Mouse (Mus musculus) CH12.LX (cell line): ENCODE data around the gene Nrros. TPM values are rescaled to one million over a fixed set of nuclear protein-coding genes. Genes with fewer than 3 reads are reported as not detected.

Source experiments
- DNase-seq: peaks from one replicate; pipeline ENCODE4 v3.0.0-alpha.2; 2013; ENCODE audit errors: extremely low read depth
- H3K27ac ChIP-seq: 2 replicates; pipeline ENCODE4 v1.5.1; 2012; ENCODE audit warnings: low read depth, mild to moderate bottlenecking, control low read depth, moderate library complexity; ENCODE audit not compliant: insufficient read depth
- H3K27me3 ChIP-seq: replicated peaks from 2 replicates; pipeline ENCODE3; 2012; ENCODE audit warnings: inconsistent platforms
- H3K36me3 ChIP-seq, 2 experiments: replicated peaks in 1 of 2; 2 replicates each; pipeline versions ENCODE3 to v1.6.1; 2012; ENCODE audit warnings: inconsistent platforms in 1 of 2, low read length in 1 of 2, mild to moderate bottlenecking in 1 of 2, mixed read lengths in 1 of 2, moderate library complexity in 1 of 2; ENCODE audit not compliant: control insufficient read depth in 1 of 2, insufficient read depth in 1 of 2
- H3K4me1 ChIP-seq, 2 experiments: 2 replicates each; pipeline ENCODE4 v1.6.1; 2012; ENCODE audit warnings: inconsistent platforms in 1 of 2, moderate library complexity in 1 of 2; ENCODE audit not compliant: insufficient read depth in 2 of 2, control insufficient read depth in 1 of 2
- H3K4me2 ChIP-seq: 2 replicates; pipeline ENCODE4 v1.6.1; 2012; ENCODE audit warnings: low read depth, mild to moderate bottlenecking, control low read depth; ENCODE audit not compliant: poor library complexity, insufficient read depth, severe bottlenecking
- H3K4me3 ChIP-seq, 3 experiments: fragments of 150-350 bp in 1 of 3; sonication (generic) in 1 of 3; replicated peaks in 1 of 3; 2 replicates each; pipeline versions ENCODE3 to v1.5.1; 2011 to 2012; ENCODE audit warnings: low read depth in 2 of 3, low read length in 2 of 3, mild to moderate bottlenecking in 2 of 3, moderate library complexity in 2 of 3, control low read depth in 1 of 3, improper control_type of control experiment in 1 of 3, inconsistent platforms in 1 of 3, mixed read lengths in 1 of 3; ENCODE audit not compliant: poor library complexity in 1 of 3
- H3K79me2 ChIP-seq: replicated peaks from 2 replicates; pipeline ENCODE4 v1.6.1; 2012; ENCODE audit warnings: mild to moderate bottlenecking, moderate library complexity; ENCODE audit not compliant: control insufficient read depth, poor library complexity, insufficient read depth, severe bottlenecking; ENCODE audit errors: extremely low read depth
- H3K9ac ChIP-seq: 2 replicates; pipeline ENCODE4 v1.6.1; 2012; ENCODE audit warnings: low read depth, mild to moderate bottlenecking, control low read depth, moderate library complexity; ENCODE audit not compliant: insufficient read depth
- H3K9me3 ChIP-seq: replicated peaks from 2 replicates; pipeline ENCODE3; 2012; ENCODE audit warnings: low read length, inconsistent platforms, mixed read lengths
- CHD1 ChIP-seq: IDR thresholded peaks from 2 replicates; pipeline ENCODE4 v1.6.1; 2012; ENCODE audit warnings: low read depth, low read length, improper control_type of control experiment, inconsistent platforms
- CHD2 ChIP-seq: IDR thresholded peaks from 2 replicates; pipeline ENCODE4 v1.6.1; 2011; ENCODE audit warnings: low read length, improper control_type of control experiment
- CTCF ChIP-seq, 2 experiments: IDR thresholded peaks in 1 of 2; conservative IDR thresholded peaks in 1 of 2; 2 replicates each; pipeline ENCODE4 v1.5.1; 2011 to 2012; ENCODE audit warnings: low read depth in 2 of 2, low read length in 2 of 2, improper control_type of control experiment in 1 of 2, inconsistent platforms in 1 of 2, mild to moderate bottlenecking in 1 of 2, moderate library complexity in 1 of 2
- ELF1 ChIP-seq: IDR thresholded peaks from 2 replicates; pipeline ENCODE4 v1.6.1; 2014; ENCODE audit warnings: low read depth, mild to moderate bottlenecking, inconsistent platforms, low read length, improper control_type of control experiment
- EP300 ChIP-seq: IDR thresholded peaks from 2 replicates; pipeline ENCODE4 v1.6.1; 2011; ENCODE audit warnings: low read length, improper control_type of control experiment
- GABPA ChIP-seq: IDR thresholded peaks from 2 replicates; pipeline ENCODE4 v1.6.1; 2012; ENCODE audit warnings: low read depth, low read length, improper control_type of control experiment, inconsistent platforms; ENCODE audit not compliant: insufficient replicate concordance
- JUN ChIP-seq: IDR thresholded peaks from 2 replicates; pipeline ENCODE4 v1.6.1; 2011; ENCODE audit warnings: low read depth, mild to moderate bottlenecking, low read length, improper control_type of control experiment, moderate library complexity; ENCODE audit not compliant: insufficient read depth
- MAX ChIP-seq: IDR thresholded peaks from 2 replicates; pipeline ENCODE4 v1.6.1; 2011; ENCODE audit warnings: low read length, improper control_type of control experiment
- MAZ ChIP-seq: IDR thresholded peaks from 2 replicates; pipeline ENCODE4 v1.6.1; 2012; ENCODE audit warnings: low read depth, mild to moderate bottlenecking, inconsistent platforms, low read length, improper control_type of control experiment, moderate library complexity
- MEF2A ChIP-seq: IDR thresholded peaks from 2 replicates; pipeline ENCODE4 v1.6.1; 2014; ENCODE audit warnings: low read depth, mild to moderate bottlenecking, inconsistent platforms, low read length, improper control_type of control experiment, borderline replicate concordance
- MXI1 ChIP-seq: IDR thresholded peaks from 2 replicates; pipeline ENCODE4 v1.6.1; 2011; ENCODE audit warnings: mild to moderate bottlenecking, low read depth, low read length, improper control_type of control experiment
- MYC ChIP-seq: IDR thresholded peaks from 2 replicates; pipeline ENCODE4 v1.6.1; 2011; ENCODE audit warnings: low read depth, mild to moderate bottlenecking, improper control_type of control experiment, low read length
- NELFE ChIP-seq: IDR thresholded peaks from 2 replicates; pipeline ENCODE4 v1.6.1; 2011; ENCODE audit warnings: low read depth, low read length, improper control_type of control experiment
- NRF1 ChIP-seq: IDR thresholded peaks from 2 replicates; pipeline ENCODE4 v1.6.1; 2014; ENCODE audit warnings: low read depth, mild to moderate bottlenecking, inconsistent platforms, low read length, improper control_type of control experiment, moderate library complexity
- PAX5 ChIP-seq: IDR thresholded peaks from 2 replicates; pipeline ENCODE4 v1.6.1; 2012; ENCODE audit warnings: low read length, inconsistent platforms, mixed read lengths
- POLR2AphosphoS2 ChIP-seq: IDR thresholded peaks from 2 replicates; pipeline ENCODE4 v1.6.1; 2011; ENCODE audit warnings: low read depth, low read length, improper control_type of control experiment
- RCOR1 ChIP-seq: conservative IDR thresholded peaks from 2 replicates; pipeline ENCODE4 v1.6.1; 2012; ENCODE audit warnings: low read depth, mild to moderate bottlenecking, inconsistent platforms, low read length, improper control_type of control experiment
- SIN3A ChIP-seq: IDR thresholded peaks from 2 replicates; pipeline ENCODE4 v1.6.1; 2012; ENCODE audit warnings: low read length, improper control_type of control experiment, inconsistent platforms
- UBTF ChIP-seq: IDR thresholded peaks from 2 replicates; pipeline ENCODE4 v1.6.1; 2012; ENCODE audit warnings: low read depth, mild to moderate bottlenecking, inconsistent platforms, low read length, improper control_type of control experiment, moderate library complexity
- USF1 ChIP-seq: IDR thresholded peaks from 2 replicates; pipeline ENCODE4 v1.6.1; 2014; ENCODE audit warnings: low read depth, mild to moderate bottlenecking, inconsistent platforms, low read length, improper control_type of control experiment
- USF2 ChIP-seq: conservative IDR thresholded peaks from 2 replicates; pipeline ENCODE4 v1.6.1; 2011; ENCODE audit warnings: low read depth, low read length, improper control_type of control experiment
- ZC3H11A ChIP-seq: IDR thresholded peaks from 2 replicates; pipeline ENCODE4 v1.6.1; 2012; ENCODE audit warnings: low read depth, mild to moderate bottlenecking, inconsistent platforms, low read length, improper control_type of control experiment
- ZMIZ1 ChIP-seq: IDR thresholded peaks from 2 replicates; pipeline ENCODE4 v1.6.1; 2012; ENCODE audit warnings: low read depth, mild to moderate bottlenecking, inconsistent platforms, low read length, improper control_type of control experiment
- ZNF384 ChIP-seq: IDR thresholded peaks from 2 replicates; pipeline ENCODE4 v1.6.1; 2012; ENCODE audit warnings: low read depth, low read length, improper control_type of control experiment, inconsistent platforms
- dilution Hi-C: fragments of 300-500 bp; cut with MboI; formaldehyde crosslinking; loops from 2 replicates; pipeline ENCODE4 v1.14.3; 2020; ENCODE audit warnings: low sequenced_read_pairs; ENCODE audit not compliant: extremely low pct_unique_long_range_greater_than_20kb, extremely low pct_ligation_motif_present
- in situ Hi-C: fragments of 300-500 bp; cut with MboI; formaldehyde crosslinking; loops from 3 replicates; pipeline ENCODE4 v1.14.3; 2019; ENCODE audit warnings: low sequenced_read_pairs, low pct_ligation_motif_present, low pct_unique_long_range_greater_than_20kb, mixed read lengths
- polyA plus RNA-seq: library from polyadenylated mRNA; unstranded; fragments of >175 nt; gene quantifications from 2 replicates; pipeline ENCODE4 v1.2.1, GENCODE M21; 2012; ENCODE audit warnings: low read depth; ENCODE audit not compliant: insufficient read length
- total RNA-seq, 2 experiments: library from RNA; depleted of rRNA; stranded (reverse); fragments of 300-350 nt in 1 of 2; fragments of >200 nt in 1 of 2; gene quantifications; 2 replicates each; pipeline ENCODE4 v1.2.3; 2012 to 2014

Nrros gene
- total and polyA plus RNA-seq, 3 experiments, result 49.6 to 71.0 (median 64.3) TPM

GRCm38 (mm10) chr16:32214804-32215576, 49.6 kb upstream of the Nrros start:
- H3K36me3 ChIP-seq, result no peaks in the 10 kb centered on the region
- TF ChIP-seq UBTF (no peak), SIN3A (peak; percentile 42), ZNF384 (peak; percentile 60; the same call in 1 of the 2 replicates), EP300 (peak; percentile 36; the same call in 1 of the 2 replicates), POLR2AphosphoS2 (no peak), CHD1 (no peak), PAX5 (no peak), MYC (no peak), RCOR1 (no peak), CHD2 (no peak), ELF1 (no peak)
- in situ Hi-C loops (no loop called here), dilution Hi-C loops (no loop called here)
- H3K79me2 ChIP-seq, result no peaks in the 10 kb centered on the region
- H3K4me3 ChIP-seq, result peak overlapping the region; percentile 1 to 66 (median 55)
- peaks cover 6% of the 10 kb centered on the region for H3K9me3 ChIP-seq
- H3K4me2 ChIP-seq, result peak overlapping the region; percentile 85
- H3K9ac ChIP-seq, result peak overlapping the region; percentile 16; the same call in 1 of the 2 replicates
- H3K27me3 ChIP-seq, result no peaks in the 10 kb centered on the region
- H3K4me1 ChIP-seq, result peaks cover 2 to 8% of the 10 kb centered on the region in 2 experiments
- DNase-seq, result no peak
- no peak overlapping the region for H3K27ac ChIP-seq

DNA sequence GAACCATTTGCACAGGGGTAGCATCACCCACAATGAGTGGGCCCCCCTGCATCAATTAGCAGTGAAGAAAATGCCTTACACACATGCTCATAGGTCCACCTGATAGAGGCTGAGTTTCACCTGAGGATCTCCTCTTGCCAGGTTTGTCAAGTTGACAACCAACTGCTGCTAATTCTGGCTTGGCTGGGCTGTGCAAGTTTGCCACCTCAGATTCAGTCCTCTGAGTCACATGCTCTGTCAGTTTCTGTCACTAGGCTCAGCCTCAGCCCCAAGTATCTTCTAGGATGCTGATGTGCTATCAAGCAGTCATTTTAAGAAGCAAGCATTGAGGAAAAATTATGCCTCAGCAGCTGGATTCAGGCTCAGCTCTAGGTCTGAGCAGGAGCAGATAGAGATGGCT, 48.8 kb upstream of the Nrros start:
- H3K4me3 ChIP-seq, result no peak overlapping the region
- no peak for DNase-seq
- no peaks in the 10 kb centered on the region for H3K27me3 ChIP-seq
- H3K9me3 ChIP-seq, result peaks cover 15% of the 10 kb centered on the region
- H3K79me2 ChIP-seq, result no peaks in the 10 kb centered on the region
- TF ChIP-seq USF1 (no peak), NELFE (no peak), MXI1 (no peak), ZNF384 (no peak), PAX5 (no peak), SIN3A (no peak), MAX (no peak), NRF1 (no peak), MAZ (no peak), CTCF (conservative IDR thresholded peaks at IDR 0.05 in 1 of 2, IDR thresholded peaks at IDR 0.05 in 1 of 2; ENCODE audit: low read depth in 2 of 2, low read length in 2 of 2) (no peak), JUN (no peak), USF2 (no peak), POLR2AphosphoS2 (no peak), ZMIZ1 (no peak), ZC3H11A (no peak), GABPA (no peak), MEF2A (no peak), UBTF (no peak)
- H3K9ac ChIP-seq, result no peak overlapping the region
- H3K36me3 ChIP-seq, result no peaks in the 10 kb centered on the region
- dilution Hi-C loops, result no loop called here
- H3K27ac ChIP-seq, result no peak overlapping the region
- in situ Hi-C loops, result no loop called here
- H3K4me1 ChIP-seq, result peaks cover 2 to 8% of the 10 kb centered on the region in 2 experiments
- no peak overlapping the region for H3K4me2 ChIP-seq
